In the genomic region with DNA sequence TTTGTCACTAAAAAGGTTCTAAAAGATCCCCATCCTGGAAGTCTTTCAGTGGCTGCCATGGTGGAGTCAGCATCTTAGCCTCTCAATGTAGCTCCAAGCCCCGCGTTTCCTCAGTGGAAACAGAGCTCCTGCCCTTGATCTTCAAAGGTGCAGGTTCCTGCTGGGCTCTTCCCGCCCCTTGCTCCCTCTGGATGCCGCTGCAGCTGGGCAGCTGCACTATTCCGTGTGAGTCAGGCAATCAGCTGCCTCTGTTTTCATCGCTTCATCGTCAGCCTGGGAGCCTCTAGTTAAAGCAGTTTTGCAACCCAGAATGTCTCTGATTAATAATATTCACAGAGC, we compare ENCODE assay signal across 8 mouse cellular contexts. TPM values are rescaled to one million over a fixed set of nuclear protein-coding genes. Genes with fewer than 3 reads are reported as not detected.
A peak's percentile ranks its signal among the peaks of the same experiment; 100 is the strongest.
DNase-seq lines count a peak whose midpoint lies in the region; TF ChIP-seq lines count a peak whose summit lies in the region.

No protein-coding gene starts in this region.

- H3K27me3 ChIP-seq in spleen, adult 2 months (ENCODE audit: control insufficient read depth, insufficient read depth, low read length), result no peaks in the 10 kb centered on the region
- H3K27me3 ChIP-seq in limb, embryonic 10.5 days (ENCODE audit: low read depth, poor library complexity, severe bottlenecking), result 0 out of 2 replicates have a peak, but pooled peaks cover 4% of the 10 kb centered on the region

- DNase-seq in heart, adult 18-20 months, result peak; percentile 25 to 45
- DNase-seq in heart, postnatal 25 days (ENCODE audit: low spot score), result no peak
- DNase-seq in spleen, adult 2 months (ENCODE audit: low read depth in 1 of 2, low spot score in 2 of 2), result no peak
- no peak for DNase-seq in spleen, adult 12 weeks (ENCODE audit: low spot score)
- peak; percentile 37 for DNase-seq in limb, embryonic 10.5 days (ENCODE audit: low spot score)
- no peak for DNase-seq in T-cell, adult 2 months (ENCODE audit: low spot score)
- DNase-seq in urinary bladder, postnatal 14 days (ENCODE audit: low spot score), result no peak

- H3K9me3 ChIP-seq in limb, embryonic 10.5 days (replicated peaks), result no peaks in the 10 kb centered on the region

- intact Hi-C loops in heart, postnatal 25 days (cut with DNase I), result loop anchor here (1.0 kb wide), 2 partner anchors 52 to 102 kb away; no protein-coding TSS in a partner anchor

- no peaks in the 10 kb centered on the region; the same call in 1 of the 2 replicates for H3K4me1 ChIP-seq in spleen, adult 2 months (ENCODE audit: control insufficient read depth, insufficient read depth, insufficient read length)
- peaks cover 9% of the 10 kb centered on the region for H3K4me1 ChIP-seq in limb, embryonic 10.5 days
- peaks cover 34% of the 10 kb centered on the region for H3K4me1 ChIP-seq in olfactory bulb, adult 2 months (ENCODE audit: control insufficient read depth, insufficient read depth, low read length)

- H3K36me3 ChIP-seq in spleen, adult 2 months (ENCODE audit: control insufficient read depth, insufficient read depth, low read length), result no peaks in the 10 kb centered on the region
- H3K36me3 ChIP-seq in limb, embryonic 10.5 days, result no peaks in the 10 kb centered on the region

- no peak overlapping the region for H3K27ac ChIP-seq in spleen, adult 2 months (ENCODE audit: insufficient read depth, low read length)
- no peak overlapping the region for H3K27ac ChIP-seq in limb, embryonic 10.5 days
- peak overlapping the region; percentile 88 for H3K27ac ChIP-seq in olfactory bulb, adult 2 months (ENCODE audit: insufficient read depth, low read depth, low read length)

- peak overlapping the region; percentile 34; the same call in 1 of the 2 replicates for H3K4me3 ChIP-seq in spleen, adult 2 months (ENCODE audit: extremely low read depth, insufficient read depth, insufficient read length)
- no peak overlapping the region; the same call in 1 of the 2 replicates for H3K4me3 ChIP-seq in limb, embryonic 10.5 days
- no peak overlapping the region for H3K4me3 ChIP-seq in olfactory bulb, adult 2 months (ENCODE audit: insufficient read depth, low read depth, low read length)

- no peak for TF ChIP-seq CTCF in spleen, adult 2 months (IDR thresholded peaks at IDR 0.05; ENCODE audit: extremely low read depth, insufficient read depth, insufficient read length, insufficient replicate concordance)
- no peak for TF ChIP-seq CTCF in olfactory bulb, adult 2 months (IDR thresholded peaks at IDR 0.05; ENCODE audit: insufficient read depth, low read depth, low read length)

- WGBS in spleen, adult 2 months, result 20% methylated on average over 7 of the region's 7 CpGs
- 9% methylated on average over 7 of the region's 7 CpGs for WGBS in limb, embryonic 10.5 days
- WGBS in olfactory bulb, adult 2 months, result 20% methylated on average over 7 of the region's 7 CpGs

- TF ChIP-seq POLR2A in spleen, adult 2 months (IDR thresholded peaks at IDR 0.05; ENCODE audit: low read depth, low read length), result no peak
- no peak for TF ChIP-seq POLR2A in olfactory bulb, adult 2 months (IDR thresholded peaks at IDR 0.05; ENCODE audit: insufficient read depth, low read depth, low read length)

RNA-seq across cellular contexts. Expression of a gene that starts 34.9 kb away (rescaled TPM):
- not detected for total RNA-seq in heart, adult 18-20 months (2021)
- not detected for total RNA-seq in heart, postnatal 25 days (2021)
- polyA plus RNA-seq in spleen, adult 2 months (2012; rRNA removed), result 0.49 and 0.50 TPM in 2 replicates
- polyA plus RNA-seq in limb, embryonic 10.5 days (2016; fragmentation: Nextera tagmentation; extraction: Ambion mirVana), result 2.7 and 4.7 TPM in 2 replicates
- polyA plus RNA-seq in olfactory bulb, adult 2 months (2012; ENCODE audit: insufficient read depth, insufficient read length, low replicate concordance, missing spikeins), result not detected in 2 replicates

RNA-seq across cellular contexts. Expression of a gene that starts 51.1 kb away (rescaled TPM):
- 10 to 100 TPM; 25.4 to 31.1 TPM for total RNA-seq in heart, adult 18-20 months (2021)
- 10 to 100 TPM; 22.6 to 23.2 TPM for total RNA-seq in heart, postnatal 25 days (2021)
- polyA plus RNA-seq in spleen, adult 2 months (2012; rRNA removed), result 3.7 and 8.1 TPM in 2 replicates
- polyA plus RNA-seq in limb, embryonic 10.5 days (2016; fragmentation: Nextera tagmentation; extraction: Ambion mirVana), result 0.25 and 0.39 TPM in 2 replicates
- not detected in 2 replicates for polyA plus RNA-seq in olfactory bulb, adult 2 months (2012; ENCODE audit: insufficient read depth, insufficient read length, low replicate concordance, missing spikeins)

Comparison
In these comparisons a context has a peak if more than half of its experiments do, and no peak if none do; other contexts are left out.
1. DNase-seq: peak in heart, adult 18-20 months (2 of 2) and limb, embryonic 10.5 days (single experiment); none in heart, postnatal 25 days (single experiment), spleen, adult 2 months (0 of 2), spleen, adult 12 weeks (single experiment), T-cell, adult 2 months (single experiment) and urinary bladder, postnatal 14 days (single experiment).